Comparison of ENCODE assay signal across 9 mouse cellular contexts in genomic region chr9:44866501-44867240, GRCm38 (mm10). TPM values are rescaled to one million over a fixed set of nuclear protein-coding genes. Genes with fewer than 3 reads are reported as not detected.
DNase-seq lines count a peak whose midpoint lies in the region; ATAC-seq and TF ChIP-seq lines count a peak whose summit lies in the region.
"Had no signal": no experiment of that assay in that cellular context is flagged by ENCODE, and none has a peak within 500 bp of the region (broad histone marks: within the 10 kb centered on the region; RNA-seq: fewer than 3 reads in every experiment).

No protein-coding gene starts in this region.

- H3K4me2 ChIP-seq in heart, embryonic 15.5 days, result no peak overlapping the region
- no peak overlapping the region for H3K4me2 ChIP-seq in midbrain, embryonic 13.5 days (replicated peaks)
- no peak overlapping the region for H3K4me2 ChIP-seq in midbrain, embryonic 15.5 days
- H3K4me2 ChIP-seq in hindbrain, postnatal 0 days (ENCODE audit: low read depth, low read length), result no peak overlapping the region

- peak overlapping the region; percentile 15 for H3K27ac ChIP-seq in heart, embryonic 15.5 days
- 0 out of 2 replicates have a peak overlapping the region, but pooled peaks have one; percentile 30 for H3K27ac ChIP-seq in midbrain, embryonic 13.5 days
- H3K27ac ChIP-seq in midbrain, embryonic 15.5 days, result no peak overlapping the region
- no peak overlapping the region for H3K27ac ChIP-seq in hindbrain, postnatal 0 days
- H3K27ac ChIP-seq: macrophage had no signal

- DNase-seq in heart, postnatal 10 days, result no peak
- DNase-seq in Muller cell, postnatal 12 days (ENCODE audit: inconsistent ontology term), result peak; percentile 54
- peak; percentile 23 for DNase-seq in hindbrain, postnatal 0 days (ENCODE audit: low spot score)
- no peak for DNase-seq in adrenal gland, postnatal 4 days (ENCODE audit: low spot score in 2 of 2)
- DNase-seq: cerebellum, adult 9-11 months had no signal

- H3K9ac ChIP-seq in heart, embryonic 15.5 days, result no peak overlapping the region
- no peak overlapping the region for H3K9ac ChIP-seq in midbrain, embryonic 13.5 days (replicated peaks)
- no peak overlapping the region for H3K9ac ChIP-seq in midbrain, embryonic 15.5 days
- H3K9ac ChIP-seq in hindbrain, postnatal 0 days (replicated peaks; ENCODE audit: low read length), result no peak overlapping the region

- ATAC-seq in heart, embryonic 15.5 days (replicated peaks; ENCODE audit: insufficient number of reproducible peaks, insufficient read depth, low FRiP score, low read depth), result no peak
- no peak for ATAC-seq in midbrain, embryonic 13.5 days
- ATAC-seq in midbrain, embryonic 15.5 days (replicated peaks), result no peak
- no peak for ATAC-seq in hindbrain, postnatal 0 days

- TF ChIP-seq CTCF in hindbrain, postnatal 0 days (IDR thresholded peaks at IDR 0.05; ENCODE audit: low read depth), result no peak

- no peaks in the 10 kb centered on the region for H3K27me3 ChIP-seq in heart, embryonic 15.5 days
- H3K27me3 ChIP-seq in midbrain, embryonic 13.5 days, result no peaks in the 10 kb centered on the region
- no peaks in the 10 kb centered on the region for H3K27me3 ChIP-seq in midbrain, embryonic 15.5 days (replicated peaks)
- no peaks in the 10 kb centered on the region for H3K27me3 ChIP-seq in hindbrain, postnatal 0 days (ENCODE audit: insufficient read depth, low read length)

- peaks cover 38% of the 10 kb centered on the region for H3K4me1 ChIP-seq in heart, embryonic 15.5 days (replicated peaks)
- peaks cover 50% of the 10 kb centered on the region for H3K4me1 ChIP-seq in midbrain, embryonic 13.5 days (replicated peaks)
- peaks cover 35% of the 10 kb centered on the region for H3K4me1 ChIP-seq in midbrain, embryonic 15.5 days
- peaks cover 7% of the 10 kb centered on the region; the same call in 1 of the 2 replicates for H3K4me1 ChIP-seq in hindbrain, postnatal 0 days (ENCODE audit: insufficient read depth, low read length)

- H3K36me3 ChIP-seq in heart, embryonic 15.5 days, result peaks cover 3% of the 10 kb centered on the region; the same call in 1 of the 2 replicates
- peaks cover 39% of the 10 kb centered on the region for H3K36me3 ChIP-seq in midbrain, embryonic 13.5 days
- peaks cover 12% of the 10 kb centered on the region; the same call in 1 of the 2 replicates for H3K36me3 ChIP-seq in midbrain, embryonic 15.5 days (replicated peaks)
- peaks cover 15% of the 10 kb centered on the region; the same call in 1 of the 2 replicates for H3K36me3 ChIP-seq in hindbrain, postnatal 0 days (ENCODE audit: insufficient read depth, low read length)

- H3K9me3 ChIP-seq in heart, embryonic 15.5 days (replicated peaks), result no peaks in the 10 kb centered on the region
- H3K9me3 ChIP-seq in midbrain, embryonic 13.5 days, result no peaks in the 10 kb centered on the region
- no peaks in the 10 kb centered on the region for H3K9me3 ChIP-seq in midbrain, embryonic 15.5 days
- no peaks in the 10 kb centered on the region for H3K9me3 ChIP-seq in hindbrain, postnatal 0 days (ENCODE audit: low read length)

- intact Hi-C loops in heart, postnatal 10 days (cut with DNase I), result no loop called here

- no peak overlapping the region for H3K4me3 ChIP-seq in heart, embryonic 15.5 days
- no peak overlapping the region for H3K4me3 ChIP-seq in midbrain, embryonic 13.5 days (replicated peaks)
- H3K4me3 ChIP-seq in midbrain, embryonic 15.5 days, result no peak overlapping the region
- H3K4me3 ChIP-seq in hindbrain, postnatal 0 days (ENCODE audit: low read length), result no peak overlapping the region

- WGBS in heart, embryonic 15.5 days, result 52% methylated on average over 9 of the region's 9 CpGs
- 56% methylated on average over 9 of the region's 9 CpGs for WGBS in midbrain, embryonic 13.5 days
- WGBS in midbrain, embryonic 15.5 days, result 47% methylated on average over 9 of the region's 9 CpGs
- WGBS in hindbrain, postnatal 0 days, result 39% methylated on average over 9 of the region's 9 CpGs

RNA-seq across cellular contexts. Expression of gene Kmt2a, which starts 14.4 kb away (rescaled TPM):
- 9.3 and 10.1 TPM in 2 replicates for polyA plus RNA-seq in heart, embryonic 15.5 days (2015; fragmentation: Nextera tagmentation; extraction: Ambion mirVana)
- 10 to 100 TPM; 25.0 to 30.3 TPM for total RNA-seq in heart, postnatal 10 days (2021)
- polyA plus RNA-seq in midbrain, embryonic 13.5 days (2015; fragmentation: Nextera tagmentation; extraction: Ambion mirVana), result 21.4 and 24.7 TPM in 2 replicates
- 23.5 and 25.6 TPM in 2 replicates for polyA plus RNA-seq in midbrain, embryonic 15.5 days (2015; fragmentation: Nextera tagmentation; extraction: Ambion mirVana)
- total RNA-seq in hindbrain, postnatal 0 days (2014; rRNA removed), result 18.7 and 20.6 TPM in 2 replicates
- polyA plus RNA-seq in hindbrain, postnatal 0 days (2015; fragmentation: Nextera tagmentation; extraction: Ambion mirVana), result 14.4 and 19.0 TPM in 2 replicates
- total RNA-seq in adrenal gland, postnatal 4 days (2021), result 10 to 100 TPM; 38.2 to 40.3 TPM

RNA-seq across cellular contexts. Expression of gene Atp5l, which starts 53.9 kb away (rescaled TPM):
- polyA plus RNA-seq in heart, embryonic 15.5 days (2015; fragmentation: Nextera tagmentation; extraction: Ambion mirVana), result 1,028 and 1,424 TPM in 2 replicates
- 1,000 to 10,000 TPM; 1,370 to 1,379 TPM for total RNA-seq in heart, postnatal 10 days (2021)
- polyA plus RNA-seq in midbrain, embryonic 13.5 days (2015; fragmentation: Nextera tagmentation; extraction: Ambion mirVana), result 725 and 775 TPM in 2 replicates
- polyA plus RNA-seq in midbrain, embryonic 15.5 days (2015; fragmentation: Nextera tagmentation; extraction: Ambion mirVana), result 670 and 687 TPM in 2 replicates
- total RNA-seq in hindbrain, postnatal 0 days (2014; rRNA removed), result 217 and 223 TPM in 2 replicates
- 1,057 and 1,065 TPM in 2 replicates for polyA plus RNA-seq in hindbrain, postnatal 0 days (2015; fragmentation: Nextera tagmentation; extraction: Ambion mirVana)
- total RNA-seq in adrenal gland, postnatal 4 days (2021), result 100 to 1,000 TPM; 458 to 535 TPM

Comparison
In these comparisons a context has a peak if more than half of its experiments do, and no peak if none do; other contexts are left out.
1. H3K27ac ChIP-seq: peak in heart, embryonic 15.5 days (single experiment) and midbrain, embryonic 13.5 days (single experiment); none in midbrain, embryonic 15.5 days (single experiment) and hindbrain, postnatal 0 days (single experiment).
2. DNase-seq: peak in Muller cell, postnatal 12 days (single experiment) and hindbrain, postnatal 0 days (single experiment); none in heart, postnatal 10 days (0 of 2) and adrenal gland, postnatal 4 days (0 of 2).